Mouse (Mus musculus) cerebellum, adult 11-12 months (tissue): Measurements from ENCODE around the gene Tbc1d2b.
A peak's percentile ranks its signal among the peaks of the same experiment; 100 is the strongest.

Source experiments
- DNase-seq: peaks from one replicate; pipeline ENCODE4 v3.0.0; 2022

Gene Tbc1d2b

DNA sequence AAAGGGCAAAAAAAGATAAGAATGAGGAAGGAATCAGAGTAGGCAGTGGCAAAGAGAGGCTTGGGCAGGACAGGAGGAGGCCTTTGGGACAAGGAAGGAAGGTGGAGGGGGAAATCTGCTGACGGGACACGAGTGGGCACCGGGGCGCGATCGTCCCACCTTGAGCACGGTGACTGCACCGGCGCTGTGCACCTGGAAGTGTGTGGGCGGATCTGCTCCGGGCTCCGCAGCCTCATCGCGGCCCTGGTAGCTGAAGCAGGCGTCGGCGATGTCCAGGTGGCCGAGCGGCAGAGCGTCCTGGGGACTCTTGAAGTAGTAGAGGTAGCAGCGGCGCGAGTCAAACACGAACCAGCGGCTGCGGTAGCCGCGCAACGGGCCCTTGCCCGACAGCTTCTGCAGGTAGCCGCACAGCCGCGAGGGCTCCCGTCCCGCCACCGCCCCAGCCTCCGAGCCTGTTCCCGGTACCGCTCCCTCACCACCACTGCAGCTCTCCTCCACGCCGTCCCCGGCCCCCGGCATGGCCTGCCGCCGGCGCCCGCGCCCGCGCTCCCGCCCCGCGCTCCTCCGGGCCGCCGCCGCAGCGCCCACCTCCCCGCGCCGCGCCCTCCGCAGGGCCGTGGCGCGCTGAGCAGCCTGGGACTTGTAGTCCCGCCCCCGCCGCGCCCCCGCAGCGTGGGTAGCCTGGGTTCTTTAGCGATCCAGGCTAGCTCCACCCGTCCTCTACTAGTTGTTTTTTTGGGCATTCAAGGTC, at the start of gene Tbc1d2b:
Gene Tbc1d2b (minus strand): TSS at position 612 of the 751 bp plus-strand sequence.
- DNase-seq: peak; percentile 77

GRCm38 (mm10) chr9:90316300-90316699, 45.7 kb upstream of the Tbc1d2b start:
- DNase-seq: peak; percentile 4

- DNase-seq: no peak
Measured at GRCm38 (mm10) chr9:90315662-90316061, 45.1 kb upstream of the Tbc1d2b start.

GRCm38 (mm10) chr9:90304254-90304653, 33.6 kb upstream of the Tbc1d2b start:
- DNase-seq: no peak

GRCm38 (mm10) chr9:90303101-90303835, 32.7 kb upstream of the Tbc1d2b start:
- DNase-seq: no peak

DNA sequence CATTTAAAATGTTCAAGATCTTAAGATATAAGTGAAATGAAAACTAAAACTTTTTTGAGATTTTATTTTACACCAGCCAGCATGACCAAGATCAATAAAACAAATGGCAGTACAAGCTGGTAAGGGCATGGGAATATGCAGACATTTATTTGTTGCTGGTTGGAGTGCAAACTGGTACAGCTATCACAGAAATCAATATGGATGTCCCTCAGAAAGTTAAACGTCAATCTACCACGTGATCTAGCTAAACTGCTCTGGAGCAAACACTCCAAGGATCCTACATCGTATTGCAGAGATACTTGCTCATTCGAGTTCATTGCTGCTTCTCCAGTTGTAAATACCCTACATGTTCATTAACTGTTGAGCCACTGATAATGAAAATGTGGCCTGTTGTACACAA, 32.1 kb upstream of the Tbc1d2b start:
- DNase-seq: no peak

DNA sequence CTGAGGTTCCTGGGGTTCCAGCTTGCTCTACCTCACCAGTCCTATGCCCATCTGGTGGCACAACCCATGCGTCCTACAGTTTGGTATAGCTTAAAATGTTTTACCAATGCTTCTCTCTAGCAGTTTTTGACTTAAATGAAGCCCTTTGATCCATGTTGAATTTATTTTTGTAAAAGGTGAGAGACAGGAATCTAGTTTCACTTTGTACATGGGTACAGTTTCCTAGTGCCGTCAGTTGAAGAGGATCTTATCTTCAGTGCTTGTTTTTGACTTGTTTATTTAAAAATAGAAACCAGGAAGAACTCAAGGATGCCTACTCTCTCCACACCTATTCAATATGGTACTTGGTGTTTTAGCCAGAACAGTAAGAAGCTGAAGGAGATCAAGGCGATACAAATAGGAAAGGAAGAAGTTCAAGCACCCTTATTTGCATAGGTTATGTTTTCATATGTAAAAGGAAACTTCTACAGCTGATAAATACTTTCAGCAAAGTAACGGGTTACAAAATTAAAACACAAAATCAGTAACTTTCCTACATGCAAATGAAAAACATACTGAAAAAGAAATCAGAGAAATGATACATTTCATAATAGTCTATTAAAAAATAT, 30.6 kb upstream of the Tbc1d2b start:
- DNase-seq: no peak

GRCm38 (mm10) chr9:90297637-90298036, 27.0 kb upstream of the Tbc1d2b start:
- DNase-seq: no peak

DNA sequence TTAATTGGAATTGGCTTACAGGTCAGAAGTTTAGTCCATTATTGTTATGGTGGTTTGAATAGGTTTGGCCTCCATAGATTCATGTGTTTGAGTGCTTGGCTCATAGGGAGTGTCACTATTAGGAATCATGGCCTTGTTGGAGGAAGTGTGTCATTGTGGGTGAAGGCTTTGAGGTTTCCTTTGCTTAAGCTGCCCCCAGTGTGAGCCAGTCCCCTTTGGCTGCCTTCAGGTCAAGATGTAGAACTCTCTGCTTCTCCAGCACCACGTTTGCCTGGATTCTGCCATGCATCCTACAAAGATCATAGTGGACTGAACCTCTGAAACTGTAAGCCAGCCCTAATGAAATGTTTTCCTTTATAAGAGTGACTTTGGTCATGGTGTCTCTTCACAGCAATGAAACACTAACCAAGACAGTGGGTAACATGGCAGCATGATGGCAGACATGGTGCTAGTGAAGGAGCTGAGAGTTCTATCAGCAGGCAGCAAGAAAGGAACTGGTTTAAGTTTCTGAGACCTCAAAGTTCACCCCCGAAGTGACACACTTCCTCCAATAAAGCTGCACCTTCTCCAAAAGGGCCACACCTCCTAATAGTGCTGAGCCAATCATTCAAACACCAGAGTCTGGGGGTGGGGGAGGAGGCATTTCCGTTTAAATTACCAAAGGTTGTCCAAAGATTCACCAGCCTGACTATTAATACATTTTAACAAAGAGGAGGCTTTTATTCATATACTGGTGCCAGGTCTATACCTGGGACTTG, 23.2 kb upstream of the Tbc1d2b start:
- DNase-seq: no peak

GRCm38 (mm10) chr9:90278397-90278796, 7.8 kb upstream of the Tbc1d2b start:
- DNase-seq: no peak

DNA sequence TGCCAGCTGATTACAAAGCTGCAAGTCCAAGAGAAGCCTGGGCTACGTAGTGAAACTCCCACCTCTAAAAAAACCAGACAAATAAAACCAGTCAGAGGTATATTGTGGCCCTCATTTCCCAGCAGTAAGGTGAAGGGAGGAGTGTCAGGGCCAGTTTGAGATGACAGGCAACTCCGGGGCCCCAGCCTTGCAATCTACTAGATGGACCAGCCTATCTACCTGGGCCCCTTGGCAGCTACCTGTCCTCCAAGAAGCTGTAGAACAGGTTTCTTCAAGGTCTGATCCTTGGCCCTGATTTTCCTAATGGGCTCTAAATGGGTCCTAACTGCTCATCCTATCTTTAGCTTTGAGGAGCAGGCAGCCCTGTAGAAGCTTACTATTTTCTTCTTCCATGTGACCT, 7.3 kb upstream of the Tbc1d2b start:
- DNase-seq: no peak

DNA sequence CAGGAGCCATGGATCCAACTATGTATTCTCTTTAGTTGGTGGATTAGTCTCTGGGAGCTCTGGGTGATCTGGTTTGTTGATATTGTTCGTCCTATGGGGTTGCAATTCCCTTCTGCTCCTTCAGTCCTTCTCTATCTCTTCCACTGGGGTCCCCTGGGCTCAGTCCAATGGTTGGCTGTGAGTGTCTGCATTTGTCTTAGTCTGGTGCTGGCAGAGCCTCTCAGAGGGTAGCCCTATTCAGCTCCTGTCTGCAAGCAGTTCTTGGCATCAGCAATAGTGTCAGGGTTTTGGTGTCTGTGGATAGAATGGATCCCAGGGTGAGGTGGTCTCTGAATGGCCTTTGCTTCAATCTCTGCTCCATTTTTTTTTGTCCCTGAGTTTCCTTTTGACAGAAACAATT, 6.2 kb upstream of the Tbc1d2b start:
- no peak for DNase-seq

GRCm38 (mm10) chr9:90275906-90276305, 5.3 kb upstream of the Tbc1d2b start:
- DNase-seq: no peak

- DNase-seq: no peak
Measured at GRCm38 (mm10) chr9:90275500-90275899, 4.9 kb upstream of the Tbc1d2b start.

GRCm38 (mm10) chr9:90274516-90274915, 3.9 kb upstream of the Tbc1d2b start:
- DNase-seq: no peak

DNA sequence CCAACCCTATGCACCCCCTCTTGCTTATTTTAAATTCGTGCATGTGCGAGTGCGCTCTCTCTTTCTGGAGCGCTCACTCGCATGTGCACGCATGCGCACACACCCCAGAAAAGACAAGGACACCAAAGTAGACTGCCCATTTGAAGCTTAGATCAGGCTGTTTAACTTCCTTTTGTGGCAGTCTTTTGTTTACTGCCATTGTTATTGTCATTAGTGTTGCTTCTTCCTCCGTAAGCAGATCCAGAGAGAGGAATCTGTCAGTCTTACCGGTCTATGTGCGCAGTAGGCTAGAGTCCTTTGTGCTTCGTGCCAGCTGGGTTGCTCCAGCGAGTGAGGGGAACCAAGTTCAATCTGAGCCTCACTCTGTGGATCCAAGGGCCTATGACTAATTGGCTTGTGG, 1.7 kb upstream of the Tbc1d2b start:
- DNase-seq: no peak

GRCm38 (mm10) chr9:90271541-90272090, 1.0 kb upstream of the Tbc1d2b start:
- no peak for DNase-seq

- DNase-seq: no peak
Measured at GRCm38 (mm10) chr9:90270944-90271295, 316 bp upstream of the Tbc1d2b start.

DNA sequence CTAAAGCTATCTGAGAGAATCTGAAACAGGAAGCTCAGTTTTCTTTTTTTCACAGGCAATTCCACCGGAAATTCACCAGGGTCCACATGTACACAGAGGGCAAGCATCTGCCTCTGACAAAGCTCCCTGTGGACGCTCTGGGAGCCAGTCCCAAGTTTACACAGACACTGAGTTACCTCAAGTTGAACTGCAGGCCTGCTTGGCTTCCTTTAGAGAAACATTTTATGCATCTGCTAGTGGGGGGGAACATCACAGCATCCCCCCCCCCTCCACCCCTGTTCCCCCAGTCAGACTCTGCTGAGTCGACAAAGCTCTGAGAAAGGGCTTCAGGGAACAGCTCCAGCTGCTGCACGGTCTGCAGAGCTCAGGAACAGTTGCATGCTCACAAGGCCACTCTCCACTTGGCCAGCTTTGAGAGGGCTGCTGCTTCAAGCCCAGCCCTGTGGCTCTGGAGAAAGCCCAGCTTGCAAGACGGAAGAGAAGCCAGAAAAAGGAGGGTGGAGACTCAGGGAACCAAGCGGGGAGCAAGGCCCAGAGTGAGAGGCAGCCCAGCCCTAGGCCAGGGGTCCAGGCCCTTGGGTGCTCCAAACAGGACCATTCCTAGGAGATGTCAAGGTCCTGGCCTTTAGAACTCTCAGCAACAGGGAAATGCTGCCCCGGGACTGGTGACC, 1.5 kb downstream of the Tbc1d2b start:
- DNase-seq: peak; percentile 44

- DNase-seq: no peak
Measured at GRCm38 (mm10) chr9:90266926-90267325, 3.7 kb downstream of the Tbc1d2b start.

DNA sequence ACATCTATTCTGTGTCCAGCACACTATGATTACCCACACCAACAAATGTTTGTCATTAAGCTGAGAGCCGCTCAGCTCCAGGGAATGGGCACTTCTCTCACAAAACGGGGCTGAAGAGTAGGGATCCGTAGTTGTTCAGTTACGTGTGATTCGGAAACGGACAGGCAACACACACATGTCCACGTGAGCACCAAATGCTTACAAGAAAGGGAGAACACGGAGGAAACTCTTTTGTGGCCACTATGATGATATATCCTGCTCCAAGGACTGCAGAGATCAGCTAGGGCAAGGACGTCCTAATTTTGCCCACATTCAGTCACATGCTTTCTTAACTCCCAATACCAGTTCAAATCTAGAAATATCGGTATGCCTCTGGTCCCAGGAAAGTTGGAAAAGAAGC, 4.5 kb downstream of the Tbc1d2b start:
- no peak for DNase-seq

- DNase-seq: no peak
Measured at GRCm38 (mm10) chr9:90265322-90266039, 5.1 kb downstream of the Tbc1d2b start.
